Mouse (Mus musculus): ENCODE data around the gene Kcnf1.

DNA sequence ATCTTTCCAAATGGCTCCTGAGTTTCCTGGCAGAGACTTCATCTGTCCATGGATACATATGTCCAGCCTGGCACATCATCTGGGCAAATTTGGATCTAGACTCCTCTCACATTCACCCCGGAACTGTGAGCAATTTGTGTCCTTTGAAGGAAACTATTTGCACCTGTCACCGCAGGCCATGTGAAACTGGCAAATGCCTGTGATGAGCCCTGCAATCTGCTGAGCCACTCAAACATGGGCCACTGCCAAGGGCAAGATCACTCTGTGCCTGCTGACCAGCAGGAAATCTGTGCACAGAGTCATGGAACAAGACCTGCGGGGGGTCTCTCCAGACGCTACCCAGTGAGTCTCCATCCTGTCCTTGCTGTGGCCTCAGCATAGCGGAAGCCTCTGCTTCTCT is 48.3 kb upstream of the Kcnf1 start:
- TF ChIP-seq POLR2A (IDR thresholded peaks at IDR 0.05; ENCODE audit: insufficient read depth, low read depth, low read length) (no peak), CTCF (IDR thresholded peaks at IDR 0.05; ENCODE audit: insufficient read depth, low read depth, low read length) (no peak)
